Mouse (Mus musculus) spleen, adult 18-20 months (tissue): ENCODE results near the gene Prpf19.

ENCODE experiments used
- DNase-seq, 2 experiments: peaks; one replicate each; pipeline ENCODE4 v3.0.0; 2022; ENCODE audit warnings: mixed read lengths in 2 of 2

Gene Prpf19

GRCm38 (mm10) chr19:10940097-10940800, 45.2 kb downstream of the Prpf19 start:
- peak; percentile 28 to 57 for DNase-seq

DNA sequence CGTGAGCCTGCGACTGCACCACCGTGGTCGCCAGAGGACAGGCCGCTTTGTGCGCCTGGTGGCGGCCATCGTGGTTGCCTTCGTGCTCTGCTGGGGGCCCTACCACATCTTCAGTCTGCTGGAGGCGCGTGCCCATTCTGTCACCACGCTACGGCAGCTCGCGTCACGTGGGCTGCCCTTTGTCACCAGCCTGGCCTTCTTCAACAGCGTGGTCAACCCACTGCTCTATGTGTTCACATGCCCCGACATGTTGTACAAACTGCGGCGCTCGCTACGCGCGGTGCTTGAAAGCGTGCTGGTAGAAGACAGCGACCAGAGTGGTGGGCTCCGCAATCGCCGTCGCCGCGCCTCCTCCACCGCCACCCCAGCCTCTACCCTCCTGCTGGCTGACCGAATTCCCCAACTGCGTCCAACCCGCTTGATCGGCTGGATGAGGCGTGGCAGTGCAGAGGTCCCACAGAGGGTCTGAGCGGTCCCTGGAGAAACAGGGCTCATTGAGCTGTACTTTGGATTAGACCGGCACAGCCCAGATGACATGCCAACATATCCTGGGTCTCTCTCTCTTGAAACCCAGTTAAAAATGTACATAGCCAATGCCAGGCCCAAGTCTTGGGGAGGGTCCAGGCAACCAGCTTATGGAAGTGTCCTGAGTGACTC, 45.9 kb downstream of the Prpf19 start:
- no peak for DNase-seq

DNA sequence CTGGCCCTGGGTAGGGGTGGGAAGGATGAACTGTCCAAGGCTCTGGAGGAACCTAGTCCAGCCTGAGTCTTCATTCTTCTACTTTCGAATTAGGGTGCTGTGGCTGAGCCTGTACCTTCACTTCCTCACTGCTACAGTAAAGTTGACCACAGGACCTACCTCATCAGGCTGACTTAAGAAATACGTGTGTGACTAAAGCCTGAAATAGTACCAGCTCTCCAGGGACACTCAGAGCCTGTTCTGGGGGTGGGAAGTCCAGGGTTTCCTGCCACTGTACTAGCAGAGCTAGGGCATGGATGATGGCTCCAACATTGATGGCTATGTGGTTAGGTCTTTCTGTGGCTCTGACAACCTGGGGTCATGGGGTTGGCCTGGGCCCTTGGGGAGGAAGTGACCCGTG, 48.9 kb downstream of the Prpf19 start:
- no peak for DNase-seq

DNA sequence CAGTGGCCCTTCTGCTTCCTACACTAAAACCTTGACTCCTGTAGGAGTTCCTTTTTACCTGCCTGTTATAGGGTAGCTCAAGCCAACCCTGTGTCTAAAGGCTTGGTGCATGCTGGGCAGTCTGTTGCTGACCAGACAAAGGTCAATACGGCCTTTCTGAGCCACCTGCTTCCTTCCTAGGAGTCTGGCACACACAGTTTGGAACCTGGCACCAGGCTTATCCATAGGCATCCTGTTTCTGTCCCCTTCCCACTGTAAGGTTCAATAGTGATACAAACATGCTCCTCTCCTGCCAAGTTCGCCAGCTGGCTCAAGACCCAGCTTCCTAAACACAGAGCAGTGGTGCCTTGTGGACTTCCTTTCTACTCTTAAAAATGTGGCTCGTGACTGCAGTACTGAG, 51.5 kb downstream of the Prpf19 start:
- DNase-seq = no peak

- DNase-seq = no peak
These were observed 52.2 kb downstream of the Prpf19 start for GRCm38 (mm10) chr19:10947219-10947618.

GRCm38 (mm10) chr19:10948416-10948815, 53.4 kb downstream of the Prpf19 start:
- peak in 1 of 2 experiments; percentile 7 for DNase-seq

- DNase-seq = peak; percentile 89 to 92
These were observed 54.1 kb downstream of the Prpf19 start, which contains the start of gene Ccdc86 for GRCm38 (mm10) chr19:10949112-10949511. Gene Ccdc86 (minus strand): TSS chr19:10949266.

GRCm38 (mm10) chr19:10949558-10949957, 54.5 kb downstream of the Prpf19 start:
- DNase-seq = no peak

DNA sequence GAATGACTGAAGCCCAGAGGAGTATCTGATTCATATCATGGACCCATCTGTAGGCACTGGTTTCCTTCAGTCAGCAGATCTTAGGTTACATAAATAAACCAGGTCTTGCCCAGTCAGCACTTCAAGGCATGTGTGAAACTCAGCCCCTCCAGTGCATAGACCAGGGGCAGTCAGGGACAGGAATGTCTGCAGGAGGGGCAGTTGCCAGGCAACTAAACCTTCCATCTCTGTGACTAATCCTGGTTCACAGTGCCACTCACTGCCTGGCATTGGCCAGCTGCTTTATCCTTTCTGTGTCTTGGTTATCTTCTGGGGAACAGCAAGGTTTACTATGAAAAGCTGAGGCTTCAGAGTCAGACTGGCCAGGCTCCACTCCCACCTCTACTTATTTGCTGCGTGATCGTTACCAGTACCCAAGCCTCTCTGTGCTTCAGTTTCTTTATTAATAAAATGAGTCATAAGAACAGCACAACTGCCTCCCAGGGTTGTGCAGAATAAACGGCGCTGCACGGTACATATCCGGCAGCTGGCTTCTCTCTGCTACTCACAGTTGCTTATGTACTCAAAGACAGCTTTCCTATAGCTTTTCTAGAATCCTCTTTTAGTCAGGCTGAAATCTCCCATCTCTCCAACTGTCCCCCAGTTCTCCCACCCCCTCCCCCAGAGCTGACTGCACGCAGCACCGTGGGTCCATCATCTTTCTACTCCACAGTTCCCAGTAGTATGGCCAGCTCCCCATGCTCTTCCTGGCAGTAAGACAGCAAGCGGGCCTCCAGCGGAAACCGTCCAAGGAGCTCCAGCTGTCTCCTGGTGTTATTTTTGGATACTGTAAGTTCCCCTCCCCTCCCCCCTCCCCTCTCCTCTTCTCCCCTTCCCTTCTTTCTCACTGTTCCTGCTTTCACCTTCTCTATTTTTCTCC, 57.2 kb downstream of the Prpf19 start:
- DNase-seq = no peak
